ENCODE assay signal across 8 mouse cellular contexts in genomic region chr8:87468958-87469815, GRCm38 (mm10). TPM values are rescaled to one million over a fixed set of nuclear protein-coding genes. Genes with fewer than 3 reads are reported as not detected.
DNase-seq lines count a peak whose midpoint lies in the region; ATAC-seq and TF ChIP-seq lines count a peak whose summit lies in the region.

No protein-coding gene starts in this region.

- in situ Hi-C loops in ES-E14 (cut with MboI; ENCODE audit: low sequenced_read_pairs in 2 of 2, unreplicated experiment in 2 of 2), result no loop called here

- peak overlapping the region; percentile 99 for H3K4me2 ChIP-seq in forebrain, embryonic 15.5 days (replicated peaks)
- H3K4me2 ChIP-seq in limb, embryonic 12.5 days, result peak overlapping the region; percentile 95

- H3K36me3 ChIP-seq in ES-E14 (ENCODE audit: control insufficient read depth, insufficient read depth, low read length, poor library complexity, severe bottlenecking), result no peaks in the 10 kb centered on the region
- no peaks in the 10 kb centered on the region for H3K36me3 ChIP-seq in forebrain, embryonic 15.5 days
- H3K36me3 ChIP-seq in limb, embryonic 12.5 days, result no peaks in the 10 kb centered on the region

- DNase-seq in ES-E14 (ENCODE audit: low read depth, low spot score), result no peak
- peak; percentile 70 to 75 for DNase-seq in cerebellum, adult 18-20 months
- DNase-seq in layer of hippocampus, adult 11-12 months (ENCODE audit: low spot score), result no peak
- DNase-seq in right cerebral cortex, adult 2 months (ENCODE audit: low spot score in 2 of 2), result no peak
- no peak for DNase-seq in left cerebral cortex, adult 9 months (ENCODE audit: low spot score in 2 of 2)

- peaks cover 69% of the 10 kb centered on the region for H3K27me3 ChIP-seq in forebrain, embryonic 15.5 days
- peaks cover 92% of the 10 kb centered on the region for H3K27me3 ChIP-seq in limb, embryonic 12.5 days

- H3K4me1 ChIP-seq in ES-E14 (ENCODE audit: control insufficient read depth in 2 of 2, insufficient read depth in 2 of 2, low read length in 2 of 2, poor library complexity in 1 of 2), result peaks cover 0 to 6% of the 10 kb centered on the region in 2 experiments; a peak in 3 of 4 replicates
- peaks cover 52% of the 10 kb centered on the region for H3K4me1 ChIP-seq in forebrain, embryonic 15.5 days
- peaks cover 48% of the 10 kb centered on the region for H3K4me1 ChIP-seq in limb, embryonic 12.5 days (replicated peaks)

- no peak overlapping the region for H3K9ac ChIP-seq in ES-E14 (ENCODE audit: insufficient read depth, low read depth, low read length, poor library complexity, severe bottlenecking)
- no peak overlapping the region for H3K9ac ChIP-seq in forebrain, embryonic 15.5 days (replicated peaks)
- H3K9ac ChIP-seq in limb, embryonic 12.5 days (replicated peaks), result no peak overlapping the region

- no peak for ATAC-seq in forebrain, embryonic 15.5 days (replicated peaks)
- no peak for ATAC-seq in limb, embryonic 12.5 days (ENCODE audit: insufficient number of reproducible peaks, insufficient read depth, low FRiP score, low TSS enrichment, low read depth)
- no peak for ATAC-seq in erythroblast, adult 5-6 weeks (replicated peaks; ENCODE audit: low FRiP score, poor library complexity, severe bottlenecking)

- H3K27ac ChIP-seq in ES-E14 (ENCODE audit: insufficient read depth, low read depth, low read length, poor library complexity, severe bottlenecking), result no peak overlapping the region
- no peak overlapping the region for H3K27ac ChIP-seq in forebrain, embryonic 15.5 days (replicated peaks)
- H3K27ac ChIP-seq in limb, embryonic 12.5 days, result no peak overlapping the region

- H3K9me3 ChIP-seq in ES-E14 (ENCODE audit: control insufficient read depth, insufficient read depth, low read depth, low read length), result no peaks in the 10 kb centered on the region
- H3K9me3 ChIP-seq in forebrain, embryonic 15.5 days, result no peaks in the 10 kb centered on the region
- H3K9me3 ChIP-seq in limb, embryonic 12.5 days, result no peaks in the 10 kb centered on the region

- WGBS in forebrain, embryonic 15.5 days, result 4% methylated on average over 45 of the region's 45 CpGs
- 3% methylated on average over 45 of the region's 45 CpGs for WGBS in limb, embryonic 12.5 days

- H3K4me3 ChIP-seq in ES-E14 (ENCODE audit: insufficient read depth in 1 of 2, low read depth in 1 of 2, low read length in 2 of 2, poor library complexity in 1 of 2, severe bottlenecking in 1 of 2), result peak overlapping the region; percentile 7 to 9; a peak in 1 of 4 replicates
- peak overlapping the region; percentile 92 for H3K4me3 ChIP-seq in forebrain, embryonic 15.5 days
- H3K4me3 ChIP-seq in limb, embryonic 12.5 days (replicated peaks), result peak overlapping the region; percentile 54

TF ChIP-seq in ES-E14, 5 proteins besides CTCF, POLR2A, EP300 and RAD21:
- no peak for TF ChIP-seq CHD2 (IDR thresholded peaks at IDR 0.05; ENCODE audit: low read depth, low read length)
- TF ChIP-seq ZC3H11A (IDR thresholded peaks at IDR 0.05; ENCODE audit: borderline replicate concordance, low read depth, low read length), result no peak
- TF ChIP-seq MAFK (IDR thresholded peaks at IDR 0.05; ENCODE audit: insufficient read depth, low read depth, low read length), result no peak
- TF ChIP-seq ZNF384 (IDR thresholded peaks at IDR 0.05; ENCODE audit: low read depth, low read length), result no peak

RNA-seq across cellular contexts. Expression of gene Cbln1, which starts 3.2 kb away (rescaled TPM):
- total RNA-seq in ES-E14 (2012; rRNA removed), result 3.6 and 5.2 TPM in 2 replicates
- polyA plus RNA-seq in forebrain, embryonic 15.5 days (2015; fragmentation: Nextera tagmentation; extraction: Ambion mirVana), result 5.7 and 10.6 TPM in 2 replicates
- polyA plus RNA-seq in limb, embryonic 12.5 days (2016; fragmentation: Nextera tagmentation; extraction: Ambion mirVana), result 3.8 and 4.2 TPM in 2 replicates
- 0.42 TPM in 1 of 2 replicates, not detected in the other for total RNA-seq in erythroblast, adult 5-6 weeks (2015; ENCODE audit: low replicate concordance)
- total RNA-seq in erythroblast, adult 5-6 weeks (2017; ENCODE audit: low replicate concordance), result not detected in 2 replicates

Comparison
In these comparisons a context has a peak if more than half of its experiments do, and no peak if none do; other contexts are left out.
1. DNase-seq: peak in cerebellum, adult 18-20 months (2 of 2); none in ES-E14 (single experiment), layer of hippocampus, adult 11-12 months (single experiment), right cerebral cortex, adult 2 months (0 of 2) and left cerebral cortex, adult 9 months (0 of 2).
2. H3K4me3 ChIP-seq: peak in every context shown above with its lines; median percentile 92 in forebrain, embryonic 15.5 days; 54 in limb, embryonic 12.5 days; 8 in ES-E14.